Mouse (Mus musculus) liver, adult 2 months (tissue): ENCODE results near the gene Dgkb. TPM values are rescaled to one million over a fixed set of nuclear protein-coding genes. Genes with fewer than 3 reads are reported as not detected.

Experiments
- DNase-seq: peaks from one replicate; pipeline ENCODE4 v3.0.0-alpha.2; 2011; ENCODE audit warnings: low read depth, low spot score; ENCODE audit errors: extremely low read depth
- H3K27ac ChIP-seq: fragments of 200-500 bp; replicated peaks from 2 replicates; pipeline ENCODE4 v1.5.1; 2012; ENCODE audit warnings: low read depth, mild to moderate bottlenecking, control low read depth, inconsistent platforms, low read length; ENCODE audit not compliant: insufficient read depth
- H3K27me3 ChIP-seq: fragments of 200-500 bp; 2 replicates; pipeline ENCODE4 v1.6.1; 2012; ENCODE audit warnings: mild to moderate bottlenecking, moderate library complexity, low read length, inconsistent platforms; ENCODE audit not compliant: control insufficient read depth, insufficient read depth
- H3K36me3 ChIP-seq: fragments of 200-500 bp; 2 replicates; pipeline ENCODE4 v1.6.1; 2012; ENCODE audit warnings: low read length, inconsistent platforms; ENCODE audit not compliant: control insufficient read depth, insufficient read depth
- H3K4me1 ChIP-seq: fragments of 200-500 bp; 2 replicates; pipeline ENCODE4 v1.6.1; 2011; ENCODE audit warnings: low read length; ENCODE audit not compliant: control insufficient read depth, insufficient read depth
- H3K4me3 ChIP-seq: fragments of 200-500 bp; 2 replicates; pipeline ENCODE4 v1.5.1; 2011; ENCODE audit warnings: low read depth, mild to moderate bottlenecking, control low read depth, low read length, moderate library complexity; ENCODE audit not compliant: insufficient read depth
- H3K79me2 ChIP-seq: fragments of 200-500 bp; 2 replicates; pipeline ENCODE4 v1.6.1; 2012; ENCODE audit warnings: inconsistent platforms, mild to moderate bottlenecking, low read length, moderate library complexity; ENCODE audit not compliant: control insufficient read depth, insufficient read depth
- H3K9ac ChIP-seq: fragments of 200-500 bp; 2 replicates; pipeline ENCODE4 v1.6.1; 2012; ENCODE audit warnings: low read depth, mild to moderate bottlenecking, control low read depth, inconsistent platforms, low read length
- CTCF ChIP-seq: fragments of 200-500 bp; IDR thresholded peaks from 2 replicates; pipeline ENCODE4 v1.5.1; 2011; ENCODE audit warnings: low read depth, low read length, control low read depth
- POLR2A ChIP-seq: fragments of 200-500 bp; IDR thresholded peaks from 2 replicates; pipeline ENCODE4 v1.6.1; 2011; ENCODE audit warnings: low read length, control low read depth; ENCODE audit not compliant: insufficient read depth; ENCODE audit errors: extremely low read depth
- WGBS: fragments of 180-500 bp; shearing (Covaris S2); methylation state at CpG from one replicate; pipeline ENCODE4 v1.1.7; 2018; 5-methylcytosine and 5-hydroxymethylcytosine counted together
- polyA plus RNA-seq: library from polyadenylated mRNA; depleted of rRNA; stranded (reverse); fragments of >200 nt; gene quantifications from 2 replicates; pipeline ENCODE4 v1.2.3, GENCODE M21; 2012
- total RNA-seq: library from RNA; depleted of rRNA; stranded (reverse); fragments of >200 nt; gene quantifications from 2 replicates; pipeline ENCODE4 v1.2.3, GENCODE M21; 2014

The Dgkb gene
- total and polyA plus RNA-seq, 2 experiments, result under 0.01 to 0.04 TPM

- no peaks in the 10 kb centered on the region for H3K27me3 ChIP-seq
- DNase-seq, result no peak
- 89% methylated on average over 2 of the region's 2 CpGs for WGBS
- TF ChIP-seq CTCF (no peak), POLR2A (no peak)
- H3K27ac ChIP-seq, result no peak overlapping the region
- no peaks in the 10 kb centered on the region for H3K79me2 ChIP-seq
- no peak overlapping the region for H3K9ac ChIP-seq
- H3K4me3 ChIP-seq, result no peak overlapping the region
- no peaks in the 10 kb centered on the region for H3K4me1 ChIP-seq
- no peaks in the 10 kb centered on the region for H3K36me3 ChIP-seq
Observed at GRCm38 (mm10) chr12:38593653-38594052, 776.1 kb downstream of the Dgkb start.

GRCm38 (mm10) chr12:38594055-38594454 lies 776.5 kb downstream of the Dgkb start:
- TF ChIP-seq CTCF, result no peak
- TF ChIP-seq POLR2A, result no peak
- Histone ChIP-seq H3K27me3 (no peaks in the 10 kb centered on the region), H3K36me3 (no peaks in the 10 kb centered on the region), H3K27ac (no peak overlapping the region), H3K9ac (no peak overlapping the region), H3K4me1 (no peaks in the 10 kb centered on the region), H3K79me2 (no peaks in the 10 kb centered on the region), H3K4me3 (no peak overlapping the region)
- peak; percentile 25 for DNase-seq
- WGBS, result 59% methylated on average over 3 of the region's 3 CpGs

GRCm38 (mm10) chr12:38596416-38597062 lies 779.0 kb downstream of the Dgkb start:
- no peak for DNase-seq
- TF ChIP-seq CTCF (no peak), POLR2A (no peak)
- no peak overlapping the region for H3K27ac ChIP-seq
- 63% methylated on average over 7 of the region's 7 CpGs for WGBS
- no peak overlapping the region for H3K9ac ChIP-seq
- H3K4me1 ChIP-seq, result no peaks in the 10 kb centered on the region
- H3K79me2 ChIP-seq, result no peaks in the 10 kb centered on the region
- no peaks in the 10 kb centered on the region for H3K27me3 ChIP-seq
- H3K36me3 ChIP-seq, result no peaks in the 10 kb centered on the region
- H3K4me3 ChIP-seq, result no peak overlapping the region

- no peak overlapping the region for H3K27ac ChIP-seq
- H3K27me3 ChIP-seq, result no peaks in the 10 kb centered on the region
- no peaks in the 10 kb centered on the region for H3K36me3 ChIP-seq
- H3K79me2 ChIP-seq, result no peaks in the 10 kb centered on the region
- no peak for DNase-seq
- WGBS, result 70% methylated on average over 2 of the region's 2 CpGs
- H3K9ac ChIP-seq, result no peak overlapping the region
- TF ChIP-seq CTCF (no peak), POLR2A (no peak)
- H3K4me3 ChIP-seq, result no peak overlapping the region
- H3K4me1 ChIP-seq, result no peaks in the 10 kb centered on the region
Observed at GRCm38 (mm10) chr12:38598096-38598495, 780.6 kb downstream of the Dgkb start.

GRCm38 (mm10) chr12:38600165-38600845 lies 782.8 kb downstream of the Dgkb start:
- no peak for TF ChIP-seq CTCF
- no peak for TF ChIP-seq POLR2A
- 90% methylated on average over 3 of the region's 3 CpGs for WGBS
- no peaks in the 10 kb centered on the region for H3K27me3 ChIP-seq

GRCm38 (mm10) chr12:38608104-38608503 lies 790.6 kb downstream of the Dgkb start:
- Histone ChIP-seq H3K27ac (no peak overlapping the region), H3K9ac (no peak overlapping the region), H3K4me1 (no peaks in the 10 kb centered on the region), H3K4me3 (no peak overlapping the region), H3K36me3 (no peaks in the 10 kb centered on the region), H3K27me3 (no peaks in the 10 kb centered on the region), H3K79me2 (no peaks in the 10 kb centered on the region)
- TF ChIP-seq CTCF (no peak), POLR2A (no peak)
- DNase-seq, result no peak
- WGBS, result 48% methylated on average over 1 of the region's 1 CpGs

More at GRCm38 (mm10) chr12:38600165-38600845, 782.8 kb downstream of the Dgkb start:
- Histone ChIP-seq H3K27ac (no peak overlapping the region), H3K9ac (no peak overlapping the region), H3K4me3 (no peak overlapping the region), H3K79me2 (no peaks in the 10 kb centered on the region), H3K4me1 (no peaks in the 10 kb centered on the region), H3K36me3 (no peaks in the 10 kb centered on the region)
- no peak for DNase-seq
